Mouse (Mus musculus) stomach, embryonic 15.5 days (tissue): ENCODE data around the gene 1190002N15Rik. TPM values are rescaled to one million over a fixed set of nuclear protein-coding genes. Genes with fewer than 3 reads are reported as not detected.

Experiments
- ATAC-seq: fragments of 200-750 bp; cut with Nextera tagmentation; 2 replicates; pipeline ENCODE4 v1.8.0; 2017; ENCODE audit warnings: low read depth, moderate number of reproducible peaks, moderate TSS enrichment; ENCODE audit not compliant: insufficient read depth, low FRiP score
- H3K27ac ChIP-seq: fragments of 300-500 bp; sonication (generic); 2 replicates; pipeline ENCODE4 v1.5.1; 2015; ENCODE audit warnings: mild to moderate bottlenecking, inconsistent platforms
- H3K27me3 ChIP-seq: fragments of 300-500 bp; sonication (generic); replicated peaks from 2 replicates; pipeline ENCODE4 v1.6.1; 2015; ENCODE audit warnings: inconsistent platforms
- H3K36me3 ChIP-seq: fragments of 300-500 bp; sonication (generic); 2 replicates; pipeline ENCODE4 v1.6.1; 2015; ENCODE audit warnings: inconsistent platforms
- H3K4me1 ChIP-seq: fragments of 300-500 bp; sonication (generic); 2 replicates; pipeline ENCODE4 v1.6.1; 2015; ENCODE audit warnings: inconsistent platforms
- H3K4me2 ChIP-seq: fragments of 300-500 bp; sonication (generic); 2 replicates; pipeline ENCODE4 v1.6.1; 2015; ENCODE audit warnings: mild to moderate bottlenecking, inconsistent platforms
- H3K4me3 ChIP-seq: fragments of 300-500 bp; sonication (generic); replicated peaks from 2 replicates; pipeline ENCODE4 v1.5.1; 2015; ENCODE audit warnings: inconsistent platforms
- H3K9ac ChIP-seq: fragments of 300-500 bp; sonication (generic); 2 replicates; pipeline ENCODE4 v1.6.1; 2015; ENCODE audit warnings: inconsistent platforms
- H3K9me3 ChIP-seq: fragments of 300-500 bp; sonication (generic); 2 replicates; pipeline ENCODE4 v1.6.1; 2016; ENCODE audit warnings: inconsistent platforms
- WGBS: fragments of 180-500 bp; shearing (Covaris S2); methylation state at CpG from one replicate; pipeline ENCODE4 v1.1.7; 2015; 5-methylcytosine and 5-hydroxymethylcytosine counted together
- polyA plus RNA-seq: library from polyadenylated mRNA; unstranded; fragments of >200 nt; fragmentation: Nextera tagmentation; extraction: Ambion mirVana; gene quantifications from 2 replicates; pipeline ENCODE4 v1.2.1, GENCODE M21; 2015

1190002N15Rik gene
- polyA plus RNA-seq, 1 experiment from 2014 or later: 23.0 TPM

DNA sequence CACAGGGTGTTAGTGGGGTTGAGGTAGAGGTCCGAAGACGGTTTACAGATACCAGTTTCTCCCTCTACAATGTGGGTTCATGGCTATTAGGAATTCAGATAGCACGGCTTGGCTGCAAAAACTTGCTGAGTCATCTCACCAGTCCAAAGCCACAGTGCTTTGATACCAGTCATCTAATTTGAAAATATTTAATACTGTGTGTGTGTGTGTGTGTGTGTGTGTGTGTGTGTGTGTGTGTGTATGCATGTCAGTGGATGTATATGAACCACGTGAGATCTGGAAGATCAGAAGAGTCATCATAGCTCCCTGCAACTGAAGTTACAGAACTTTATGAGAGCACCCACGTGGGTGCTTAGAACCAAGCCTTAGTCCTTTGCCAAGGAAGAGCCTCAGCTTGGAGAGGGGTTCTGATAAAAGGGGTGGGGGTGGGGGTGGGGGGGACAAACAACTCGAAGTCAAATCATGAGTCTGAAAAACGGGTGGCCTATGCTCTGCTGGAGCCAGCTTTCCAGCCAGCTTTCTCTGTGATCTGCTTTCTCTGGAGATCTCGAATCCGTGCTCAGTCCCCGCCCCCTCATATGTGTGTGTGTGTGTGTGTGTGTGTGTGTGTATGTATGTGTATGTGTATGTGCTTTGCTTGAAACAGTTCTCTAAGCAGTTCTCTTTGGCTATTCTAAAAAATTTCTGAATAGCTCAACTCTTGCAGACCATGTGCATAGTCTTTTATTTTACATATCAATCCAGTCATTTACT, 2.6 kb upstream of the 1190002N15Rik start:
- no peak for ATAC-seq
- no peaks in the 10 kb centered on the region for H3K36me3 ChIP-seq
- no peak overlapping the region for H3K27ac ChIP-seq
- 0 out of 2 replicates have a peak overlapping the region, but pooled peaks have one; percentile 8 for H3K4me2 ChIP-seq
- H3K27me3 ChIP-seq: no peaks in the 10 kb centered on the region
- H3K4me3 ChIP-seq: no peak overlapping the region
- WGBS: 67% methylated on average over 10 of the region's 10 CpGs
- H3K9me3 ChIP-seq: no peaks in the 10 kb centered on the region
- H3K9ac ChIP-seq: no peak overlapping the region
- no peaks in the 10 kb centered on the region for H3K4me1 ChIP-seq

DNA sequence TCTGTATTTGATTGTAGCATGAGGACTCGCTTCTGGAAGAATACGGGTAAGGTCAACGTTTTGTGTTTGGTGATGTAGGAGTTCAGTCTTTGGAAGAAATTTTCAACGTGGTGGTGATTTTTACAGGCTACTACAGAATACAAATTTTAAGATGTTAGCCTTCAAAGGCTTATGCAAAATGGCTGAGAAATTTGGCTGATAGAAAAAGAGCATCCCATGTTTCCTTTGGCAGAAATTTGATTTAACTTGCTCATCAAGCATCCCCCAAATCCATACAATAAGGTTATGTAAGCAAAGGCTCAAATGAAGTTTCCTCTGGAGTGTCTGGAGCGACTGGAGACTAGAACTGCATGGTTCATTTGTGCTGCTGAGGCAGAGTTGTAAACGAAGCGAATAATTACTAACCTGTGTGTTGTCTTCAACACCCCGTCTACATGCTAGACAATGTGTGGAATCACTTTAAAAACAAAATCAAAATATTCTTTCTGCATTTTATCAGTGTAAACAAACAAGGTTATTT, 1.5 kb upstream of the 1190002N15Rik start:
- H3K9ac ChIP-seq: no peak overlapping the region
- H3K9me3 ChIP-seq: no peaks in the 10 kb centered on the region
- H3K4me1 ChIP-seq: 0 out of 2 replicates have a peak, but pooled peaks cover 3% of the 10 kb centered on the region
- no peak for ATAC-seq
- peak overlapping the region; percentile 87 for H3K4me2 ChIP-seq
- no peaks in the 10 kb centered on the region for H3K36me3 ChIP-seq
- H3K27ac ChIP-seq: no peak overlapping the region; the same call in 1 of the 2 replicates
- peak overlapping the region; percentile 70 for H3K4me3 ChIP-seq
- WGBS: 43% methylated on average over 8 of the region's 8 CpGs
- no peaks in the 10 kb centered on the region for H3K27me3 ChIP-seq

DNA sequence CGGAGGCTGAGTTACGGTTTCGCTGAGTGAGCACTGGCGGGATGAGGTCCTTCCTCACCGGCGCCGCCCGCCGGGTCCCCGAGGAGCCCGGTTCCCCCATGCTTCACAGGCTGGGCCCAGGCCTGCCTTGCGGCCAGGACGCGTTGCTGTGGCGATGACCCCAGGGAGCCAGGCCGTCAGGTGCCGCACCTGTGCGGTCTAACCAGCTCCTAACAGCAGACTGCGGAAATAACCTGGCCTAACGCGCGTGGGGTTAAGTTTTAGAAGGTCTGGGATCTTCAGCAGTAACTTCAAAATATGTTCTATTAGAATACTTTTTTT, 902 bp upstream of the 1190002N15Rik start:
- H3K27ac ChIP-seq: peak overlapping the region; percentile 99
- peak; percentile 40 for ATAC-seq
- H3K9me3 ChIP-seq: no peaks in the 10 kb centered on the region
- H3K4me3 ChIP-seq: peak overlapping the region; percentile 70
- H3K4me1 ChIP-seq: peaks cover 3% of the 10 kb centered on the region; the same call in 1 of the 2 replicates
- H3K36me3 ChIP-seq: no peaks in the 10 kb centered on the region
- no peaks in the 10 kb centered on the region for H3K27me3 ChIP-seq
- peak overlapping the region; percentile 71 for H3K9ac ChIP-seq
- peak overlapping the region; percentile 87 for H3K4me2 ChIP-seq
- under 1% methylated on average over 22 of the region's 22 CpGs for WGBS

DNA sequence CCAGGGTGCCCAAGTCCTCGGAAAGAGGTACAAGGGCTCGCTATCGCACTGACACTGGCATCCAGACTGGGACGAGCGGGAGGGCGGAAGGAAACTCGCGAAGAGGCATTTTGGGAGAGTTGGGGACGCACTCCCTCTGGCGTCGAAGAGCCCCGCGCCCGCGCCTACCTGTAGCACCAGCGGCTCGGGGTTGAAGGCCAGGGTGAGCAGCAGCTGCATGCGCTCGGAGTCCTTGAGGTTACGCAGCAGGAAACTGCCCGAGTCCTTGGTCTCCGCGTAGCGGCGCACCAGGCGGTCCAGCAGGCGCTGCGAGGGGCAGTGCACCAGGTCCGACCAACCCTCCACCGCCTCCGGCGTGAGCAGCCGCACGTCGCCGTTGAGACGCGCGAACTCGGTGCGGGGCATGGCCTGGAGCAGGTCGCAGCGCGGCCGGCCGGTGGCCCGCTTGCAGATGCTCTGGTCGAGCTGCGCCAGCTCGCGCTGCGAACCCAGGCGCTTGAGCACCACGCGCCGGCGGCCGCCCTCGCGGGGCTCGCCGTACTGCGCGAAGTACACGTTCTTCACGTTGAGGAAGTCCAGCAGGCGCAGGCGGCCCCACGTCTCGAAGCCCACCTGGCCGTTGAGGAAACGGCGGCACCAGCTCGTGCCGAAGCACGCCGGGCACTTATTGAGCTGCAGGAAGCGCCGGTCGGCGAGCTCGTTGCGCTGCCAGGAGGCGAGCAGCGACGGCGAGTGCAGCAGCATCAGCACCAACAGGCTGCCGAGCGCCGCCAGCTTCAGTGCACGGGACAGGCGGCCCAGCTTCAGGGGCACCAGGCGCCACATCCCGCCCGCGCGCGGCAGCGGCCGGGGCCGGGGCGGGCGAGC, 597 bp downstream of the 1190002N15Rik start:
- under 1% methylated on average over 100 of the region's 103 CpGs for WGBS
- Histone ChIP-seq H3K4me1 (peaks cover 6% of the 10 kb centered on the region; the same call in 1 of the 2 replicates), H3K9me3 (no peaks in the 10 kb centered on the region), H3K4me2 (peak overlapping the region; percentile 87), H3K9ac (peak overlapping the region; percentile 91), H3K27me3 (no peaks in the 10 kb centered on the region), H3K27ac (peak overlapping the region; percentile 99), H3K4me3 (peak overlapping the region; percentile 70), H3K36me3 (no peaks in the 10 kb centered on the region)
- ATAC-seq: peak; percentile 33

DNA sequence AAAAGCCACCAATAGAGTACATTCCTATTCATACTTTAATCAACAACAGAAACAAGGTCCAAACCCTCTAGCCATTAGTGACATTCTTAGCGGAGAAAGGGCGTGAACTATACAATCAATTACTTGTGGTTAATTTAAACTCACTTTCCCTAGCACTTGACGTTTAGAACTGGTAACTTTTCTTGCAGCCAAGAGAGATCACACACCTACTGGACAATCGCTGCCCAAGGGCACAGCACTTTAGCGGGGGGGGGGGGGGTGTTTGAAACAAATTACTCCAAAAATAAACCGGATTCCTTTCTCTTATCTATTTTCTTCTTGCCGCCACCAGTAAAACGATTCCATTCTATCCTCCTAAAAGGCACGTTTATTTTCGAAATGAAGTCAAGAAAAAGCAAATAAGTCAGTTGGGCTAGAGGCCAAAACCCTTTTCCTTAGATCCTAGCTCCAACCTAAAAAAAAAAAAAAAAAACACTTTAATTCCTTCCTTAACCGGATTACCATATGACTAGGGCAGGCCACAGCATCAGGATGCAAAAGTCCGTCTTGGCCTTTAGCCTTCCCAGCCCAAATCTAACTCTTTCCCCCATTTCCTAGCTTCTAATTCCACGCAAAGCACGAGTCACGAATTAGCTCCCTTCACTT, 1.5 kb downstream of the 1190002N15Rik start:
- Histone ChIP-seq H3K9me3 (no peaks in the 10 kb centered on the region), H3K4me1 (peaks cover 6% of the 10 kb centered on the region; the same call in 1 of the 2 replicates), H3K36me3 (no peaks in the 10 kb centered on the region), H3K27ac (peak overlapping the region; percentile 99; the same call in 1 of the 2 replicates), H3K9ac (peak overlapping the region; percentile 91; the same call in 1 of the 2 replicates), H3K4me3 (peak overlapping the region; percentile 70), H3K4me2 (peak overlapping the region; percentile 87), H3K27me3 (no peaks in the 10 kb centered on the region)
- 1% methylated on average over 15 of the region's 15 CpGs for WGBS
- ATAC-seq: no peak

DNA sequence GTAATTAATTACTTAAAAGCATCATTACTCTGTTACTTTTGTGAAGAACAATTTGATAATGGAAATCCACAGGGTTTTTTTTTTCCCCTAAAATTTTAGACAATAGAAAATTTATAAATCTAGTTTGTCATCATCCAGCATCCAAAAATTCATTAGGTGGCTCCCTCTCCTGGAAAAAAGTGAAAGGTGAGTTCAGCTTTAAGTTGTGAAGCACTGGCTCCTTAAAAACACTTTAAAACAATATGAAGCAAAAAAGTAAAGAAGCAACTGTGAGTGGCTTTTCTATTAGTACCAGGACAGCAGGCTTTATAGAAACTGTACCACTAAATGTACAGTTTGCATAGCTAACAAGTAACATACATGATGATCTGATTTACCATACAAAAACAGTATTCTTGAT, 3.1 kb downstream of the 1190002N15Rik start:
- Histone ChIP-seq H3K9ac (no peak overlapping the region), H3K27ac (no peak overlapping the region), H3K4me2 (no peak overlapping the region), H3K4me3 (no peak overlapping the region), H3K27me3 (no peaks in the 10 kb centered on the region), H3K9me3 (no peaks in the 10 kb centered on the region), H3K4me1 (peaks cover 6% of the 10 kb centered on the region; the same call in 1 of the 2 replicates), H3K36me3 (no peaks in the 10 kb centered on the region)
- ATAC-seq: no peak

DNA sequence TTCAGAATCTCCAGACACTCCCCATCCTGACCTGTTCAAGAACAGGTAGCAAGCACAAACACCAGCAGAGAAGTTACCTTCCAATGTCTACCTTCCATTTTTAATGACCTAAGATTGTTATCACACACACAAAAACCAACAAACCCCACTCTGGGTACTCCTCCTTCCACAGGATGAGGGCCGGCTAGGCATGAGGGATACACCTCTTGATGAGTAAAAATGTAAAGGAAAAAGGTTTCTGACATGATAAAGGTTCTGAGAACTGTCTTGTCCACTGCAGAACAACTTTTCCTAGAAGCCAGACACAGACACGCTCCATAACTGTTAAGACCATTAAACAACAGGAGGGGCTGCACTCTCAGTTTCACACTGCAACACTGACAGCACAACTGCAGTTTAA, 3.7 kb downstream of the 1190002N15Rik start:
- Histone ChIP-seq H3K36me3 (no peaks in the 10 kb centered on the region), H3K27me3 (no peaks in the 10 kb centered on the region), H3K4me2 (peak overlapping the region; percentile 30), H3K9me3 (no peaks in the 10 kb centered on the region), H3K9ac (no peak overlapping the region), H3K27ac (no peak overlapping the region), H3K4me3 (no peak overlapping the region), H3K4me1 (peaks cover 6% of the 10 kb centered on the region; the same call in 1 of the 2 replicates)
- 70% methylated on average over 2 of the region's 2 CpGs for WGBS
- ATAC-seq: no peak

DNA sequence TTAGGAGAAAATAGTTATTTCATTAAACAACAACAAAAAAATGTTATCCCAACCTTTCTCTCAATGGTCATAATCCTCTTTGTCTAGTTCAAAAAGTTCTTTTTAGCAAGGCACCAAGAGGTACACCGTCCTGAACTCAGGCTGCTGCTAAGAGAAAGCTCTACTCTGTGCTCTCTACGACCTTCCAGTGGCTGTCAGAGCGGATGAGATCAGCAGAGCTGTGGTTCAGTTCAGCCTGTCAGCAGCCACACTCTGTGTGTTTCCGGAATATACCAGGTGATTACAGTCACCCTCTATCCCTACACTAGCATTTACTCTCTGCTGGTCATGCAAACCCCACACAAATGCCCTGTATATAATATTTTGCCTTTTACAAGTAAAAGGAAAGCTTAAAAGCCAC, 4.2 kb downstream of the 1190002N15Rik start:
- no peak overlapping the region for H3K4me2 ChIP-seq
- peaks cover 6% of the 10 kb centered on the region; the same call in 1 of the 2 replicates for H3K4me1 ChIP-seq
- H3K9me3 ChIP-seq: no peaks in the 10 kb centered on the region
- H3K9ac ChIP-seq: no peak overlapping the region
- no peaks in the 10 kb centered on the region for H3K27me3 ChIP-seq
- ATAC-seq: no peak
- no peak overlapping the region for H3K4me3 ChIP-seq
- H3K36me3 ChIP-seq: no peaks in the 10 kb centered on the region
- 49% methylated on average over 4 of the region's 4 CpGs for WGBS
- H3K27ac ChIP-seq: no peak overlapping the region

DNA sequence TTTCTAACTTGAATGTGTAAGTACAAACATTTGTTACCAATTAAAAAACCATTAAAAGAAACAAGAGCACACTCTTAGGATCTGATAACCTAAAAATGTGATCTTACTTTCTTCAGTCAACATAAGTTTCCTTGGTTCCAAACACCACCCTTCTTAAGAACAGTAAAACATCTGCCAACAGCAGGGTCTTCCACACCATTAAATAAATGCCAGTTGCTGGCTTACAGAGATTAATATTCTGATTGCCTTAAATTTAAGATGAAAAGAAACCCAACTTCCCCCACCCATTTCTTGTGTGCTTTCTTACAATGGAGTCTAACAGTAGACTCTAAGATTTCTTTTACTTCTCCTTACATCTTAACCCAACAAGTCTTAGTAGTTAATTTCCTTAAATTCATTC, 7.9 kb downstream of the 1190002N15Rik start:
- no peaks in the 10 kb centered on the region for H3K36me3 ChIP-seq
- H3K4me2 ChIP-seq: no peak overlapping the region
- H3K27ac ChIP-seq: no peak overlapping the region
- no peaks in the 10 kb centered on the region for H3K9me3 ChIP-seq
- ATAC-seq: no peak
- peaks cover 3% of the 10 kb centered on the region; the same call in 1 of the 2 replicates for H3K4me1 ChIP-seq
- H3K27me3 ChIP-seq: no peaks in the 10 kb centered on the region
- H3K4me3 ChIP-seq: no peak overlapping the region
- H3K9ac ChIP-seq: no peak overlapping the region

DNA sequence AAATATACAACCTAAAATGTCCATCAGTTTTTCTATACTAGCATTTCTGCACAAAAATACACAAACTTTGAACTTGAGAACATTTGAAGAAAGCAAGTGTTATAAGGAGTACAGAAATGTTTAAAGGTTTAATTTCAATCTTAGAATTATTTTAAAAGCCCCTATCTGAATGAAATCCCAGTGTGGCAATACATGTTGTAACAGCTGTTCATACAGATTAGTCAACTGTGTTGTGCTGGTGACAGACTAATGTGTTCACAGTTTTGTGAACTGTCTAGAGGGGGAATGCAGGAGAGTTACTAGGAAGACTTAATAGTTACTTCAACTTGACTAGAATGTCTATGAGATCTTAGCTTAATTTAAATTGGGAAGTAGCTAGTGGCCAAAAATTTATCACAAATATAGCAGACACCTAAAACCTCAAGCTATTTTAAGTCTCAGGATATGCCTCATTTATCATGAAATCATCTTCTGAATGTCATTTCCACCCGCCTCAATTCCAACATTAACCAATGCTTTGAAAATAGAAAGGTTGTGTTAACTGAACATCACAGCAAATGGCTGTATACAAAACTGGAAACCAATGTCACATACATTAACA, 8.6 kb downstream of the 1190002N15Rik start:
- H3K4me1 ChIP-seq: peaks cover 3% of the 10 kb centered on the region; the same call in 1 of the 2 replicates
- no peak overlapping the region for H3K4me3 ChIP-seq
- H3K36me3 ChIP-seq: no peaks in the 10 kb centered on the region
- 65% methylated on average over 1 of the region's 1 CpGs for WGBS
- ATAC-seq: no peak
- no peak overlapping the region for H3K27ac ChIP-seq
- H3K27me3 ChIP-seq: no peaks in the 10 kb centered on the region
- no peak overlapping the region for H3K9ac ChIP-seq
- H3K9me3 ChIP-seq: no peaks in the 10 kb centered on the region
- H3K4me2 ChIP-seq: no peak overlapping the region

DNA sequence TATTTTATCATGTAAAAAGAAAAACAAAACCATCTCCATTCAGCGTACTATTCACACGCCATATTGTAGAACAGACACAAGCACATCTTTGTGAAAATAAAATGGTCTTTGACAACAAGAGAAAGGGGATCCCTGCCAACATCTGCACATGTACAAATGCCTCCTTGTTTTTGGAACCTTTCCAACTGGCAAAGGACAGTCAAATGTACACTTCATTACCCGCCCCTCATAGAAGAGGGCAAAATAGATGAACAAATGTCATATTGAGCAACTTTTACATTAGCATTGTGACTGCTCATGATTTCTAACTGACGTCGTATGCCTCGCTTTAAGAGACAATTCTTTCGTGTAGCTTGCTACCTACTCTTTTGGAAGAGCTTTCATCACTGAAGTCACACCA, 11.4 kb downstream of the 1190002N15Rik start:
- Histone ChIP-seq H3K4me2 (no peak overlapping the region), H3K27ac (no peak overlapping the region), H3K9ac (no peak overlapping the region), H3K36me3 (no peaks in the 10 kb centered on the region), H3K9me3 (no peaks in the 10 kb centered on the region), H3K27me3 (no peaks in the 10 kb centered on the region), H3K4me1 (no peaks in the 10 kb centered on the region), H3K4me3 (no peak overlapping the region)
- WGBS: 79% methylated on average over 7 of the region's 7 CpGs
- ATAC-seq: no peak
